Mouse (Mus musculus) neural tube, embryonic 13.5 days (tissue): ENCODE measurements around the gene Lmntd2. TPM values are rescaled to one million over a fixed set of nuclear protein-coding genes. Genes with fewer than 3 reads are reported as not detected.

Source experiments
- ATAC-seq: fragments of 200-750 bp; cut with Nextera tagmentation; 2 replicates; pipeline ENCODE4 v1.8.0; 2017; ENCODE audit warnings: low read depth, mild to moderate bottlenecking, moderate TSS enrichment, moderate library complexity
- H3K27ac ChIP-seq: fragments of 300-500 bp; sonication (generic); replicated peaks from 2 replicates; pipeline ENCODE4 v1.5.1; 2015; ENCODE audit warnings: moderate library complexity, mild to moderate bottlenecking, inconsistent platforms
- H3K27me3 ChIP-seq: fragments of 300-500 bp; sonication (generic); 2 replicates; pipeline ENCODE4 v1.6.1; 2015; ENCODE audit warnings: mild to moderate bottlenecking, inconsistent platforms
- H3K36me3 ChIP-seq: fragments of 300-500 bp; sonication (generic); 2 replicates; pipeline ENCODE4 v1.6.1; 2015; ENCODE audit warnings: mild to moderate bottlenecking, inconsistent platforms
- H3K4me1 ChIP-seq: fragments of 300-500 bp; sonication (generic); replicated peaks from 2 replicates; pipeline ENCODE4 v1.6.1; 2015; ENCODE audit warnings: inconsistent platforms
- H3K4me2 ChIP-seq: fragments of 300-500 bp; sonication (generic); 2 replicates; pipeline ENCODE4 v1.6.1; 2015; ENCODE audit warnings: inconsistent platforms, mild to moderate bottlenecking, moderate library complexity
- H3K4me3 ChIP-seq: fragments of 300-500 bp; sonication (generic); 2 replicates; pipeline ENCODE4 v1.5.1; 2015; ENCODE audit warnings: mild to moderate bottlenecking, inconsistent platforms
- H3K9ac ChIP-seq: fragments of 300-500 bp; sonication (generic); 2 replicates; pipeline ENCODE4 v1.6.1; 2015; ENCODE audit warnings: moderate library complexity, mild to moderate bottlenecking, inconsistent platforms
- H3K9me3 ChIP-seq: fragments of 300-500 bp; sonication (generic); 2 replicates; pipeline ENCODE4 v1.6.1; 2016; ENCODE audit warnings: inconsistent platforms
- WGBS: fragments of 180-500 bp; shearing (Covaris S2); methylation state at CpG from one replicate; pipeline ENCODE4 v1.1.7; 2015; 5-methylcytosine and 5-hydroxymethylcytosine counted together
- polyA plus RNA-seq: library from polyadenylated mRNA; unstranded; fragments of >200 nt; fragmentation: Nextera tagmentation; extraction: Ambion mirVana; gene quantifications from 2 replicates; pipeline ENCODE4 v1.2.1, GENCODE M21; 2015

The Lmntd2 gene
- polyA plus RNA-seq, 1 experiment from 2014 or later, result 1.5 TPM

DNA sequence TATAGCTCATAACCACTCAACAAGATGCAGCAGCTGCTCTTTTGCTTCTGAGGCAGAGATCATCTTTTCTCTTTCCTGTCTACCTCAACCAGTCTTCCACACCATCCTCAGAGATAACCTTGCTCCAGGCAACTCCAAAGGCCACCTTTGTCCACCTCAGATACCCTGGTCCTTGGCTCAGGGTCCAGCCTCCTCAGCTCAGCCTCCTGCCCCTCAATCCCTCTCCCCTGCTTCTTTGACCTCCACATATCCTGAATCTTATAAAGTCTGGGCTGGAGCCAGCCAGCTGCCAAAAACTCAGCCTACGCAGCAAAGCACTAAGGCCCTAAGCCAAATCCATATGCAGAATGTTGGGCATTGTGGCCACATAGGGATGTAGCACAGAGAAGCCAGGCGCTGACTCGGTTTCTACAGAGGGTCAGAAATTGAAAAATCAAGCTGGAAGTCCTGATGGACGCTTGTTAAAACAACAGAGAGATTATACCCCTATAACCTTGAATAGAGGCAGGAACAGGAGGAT, 8.9 kb upstream of the Lmntd2 start:
- H3K9ac ChIP-seq, result peak overlapping the region; percentile 71; the same call in 1 of the 2 replicates
- H3K27ac ChIP-seq, result peak overlapping the region; percentile 87
- H3K4me2 ChIP-seq, result peak overlapping the region; percentile 69
- peaks cover 5% of the 10 kb centered on the region; the same call in 1 of the 2 replicates for H3K36me3 ChIP-seq
- no peaks in the 10 kb centered on the region for H3K27me3 ChIP-seq
- H3K9me3 ChIP-seq, result no peaks in the 10 kb centered on the region
- H3K4me1 ChIP-seq, result peaks cover 28% of the 10 kb centered on the region
- no peak overlapping the region for H3K4me3 ChIP-seq
- ATAC-seq, result no peak
- WGBS, result 92% methylated on average over 4 of the region's 4 CpGs

DNA sequence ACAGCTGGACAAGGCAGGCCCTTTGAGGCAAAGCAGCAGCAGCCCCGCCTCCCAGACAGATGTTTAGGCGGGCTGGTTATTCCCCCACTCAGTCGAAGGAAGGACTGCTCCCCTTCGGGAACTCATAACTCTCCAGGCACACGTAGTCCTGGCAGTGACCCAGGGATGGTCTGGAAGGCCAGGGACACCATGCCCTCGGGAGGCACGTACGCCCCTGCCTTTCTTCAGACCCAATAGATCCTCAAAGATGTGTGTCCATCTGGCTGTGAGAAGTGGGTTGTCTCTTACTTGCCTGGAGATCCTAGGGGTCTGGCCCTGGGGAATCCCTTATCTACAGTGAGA, 8.2 kb upstream of the Lmntd2 start:
- Histone ChIP-seq H3K9ac (peak overlapping the region; percentile 71), H3K4me2 (peak overlapping the region; percentile 69), H3K4me3 (peak overlapping the region; percentile 45), H3K4me1 (peaks cover 31% of the 10 kb centered on the region), H3K27me3 (no peaks in the 10 kb centered on the region), H3K36me3 (peaks cover 9% of the 10 kb centered on the region; the same call in 1 of the 2 replicates), H3K27ac (peak overlapping the region; percentile 87), H3K9me3 (no peaks in the 10 kb centered on the region)
- ATAC-seq, result no peak
- WGBS, result 6% methylated on average over 8 of the region's 8 CpGs

DNA sequence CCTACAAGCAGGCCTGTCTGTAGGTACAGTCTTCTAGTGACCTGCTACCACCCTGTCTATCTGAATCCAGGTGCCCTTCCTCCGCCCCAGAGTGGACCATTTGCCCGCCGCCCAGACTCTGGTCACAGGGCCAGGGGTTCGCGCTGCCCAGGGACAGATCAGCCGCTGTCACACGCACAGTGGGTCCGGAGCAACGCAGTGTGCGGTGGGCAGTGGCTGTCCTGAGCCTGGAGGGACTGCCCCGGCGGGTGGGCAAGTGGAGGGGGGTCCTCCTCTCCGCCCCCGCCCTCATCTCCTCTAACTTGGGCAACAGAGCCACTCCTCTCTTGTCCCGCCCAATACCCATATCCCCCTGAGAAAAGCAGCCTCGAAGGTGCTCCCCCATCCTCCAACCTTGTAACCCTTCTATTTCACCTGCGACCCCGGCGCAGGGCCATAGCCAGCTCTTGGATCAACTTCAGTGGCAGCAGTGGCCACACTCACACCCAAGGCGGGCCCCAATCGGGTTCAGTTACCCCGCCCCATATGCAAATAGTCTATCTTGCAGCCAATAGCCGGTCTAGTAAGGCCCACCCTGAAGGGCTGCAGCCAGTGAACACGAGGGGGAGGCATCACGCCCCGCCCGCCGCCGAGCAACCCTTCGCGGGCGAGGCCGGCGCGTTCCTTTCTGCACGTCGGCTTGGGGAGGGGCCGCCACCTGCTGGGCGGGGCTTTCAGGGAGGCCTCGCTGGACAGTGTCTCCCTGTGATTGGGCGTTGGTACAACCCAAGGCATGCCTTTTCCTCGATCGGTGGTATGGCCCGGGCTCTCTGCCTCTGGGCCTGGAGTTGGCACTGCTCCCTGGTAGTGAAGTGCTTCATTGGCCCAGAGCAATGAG, 7.6 kb upstream of the Lmntd2 start:
- peaks cover 37% of the 10 kb centered on the region for H3K4me1 ChIP-seq
- peak overlapping the region; percentile 87 for H3K27ac ChIP-seq
- peak overlapping the region; percentile 45 for H3K4me3 ChIP-seq
- H3K9ac ChIP-seq, result peak overlapping the region; percentile 71
- peak overlapping the region; percentile 69 for H3K4me2 ChIP-seq
- WGBS, result 3% methylated on average over 44 of the region's 44 CpGs
- H3K36me3 ChIP-seq, result peaks cover 9% of the 10 kb centered on the region; the same call in 1 of the 2 replicates
- H3K9me3 ChIP-seq, result no peaks in the 10 kb centered on the region
- ATAC-seq, result peak; percentile 97
- no peaks in the 10 kb centered on the region for H3K27me3 ChIP-seq

GRCm38 (mm10) chr7:141220377-141220776, 6.5 kb upstream of the Lmntd2 start:
- 83% methylated on average over 1 of the region's 1 CpGs for WGBS
- Histone ChIP-seq H3K27me3 (no peaks in the 10 kb centered on the region), H3K27ac (0 out of 2 replicates have a peak overlapping the region, but pooled peaks have one; percentile 87), H3K36me3 (peaks cover 9% of the 10 kb centered on the region; the same call in 1 of the 2 replicates), H3K9me3 (no peaks in the 10 kb centered on the region), H3K4me2 (0 out of 2 replicates have a peak overlapping the region, but pooled peaks have one; percentile 69), H3K9ac (no peak overlapping the region), H3K4me1 (peaks cover 42% of the 10 kb centered on the region), H3K4me3 (no peak overlapping the region)
- no peak for ATAC-seq

DNA sequence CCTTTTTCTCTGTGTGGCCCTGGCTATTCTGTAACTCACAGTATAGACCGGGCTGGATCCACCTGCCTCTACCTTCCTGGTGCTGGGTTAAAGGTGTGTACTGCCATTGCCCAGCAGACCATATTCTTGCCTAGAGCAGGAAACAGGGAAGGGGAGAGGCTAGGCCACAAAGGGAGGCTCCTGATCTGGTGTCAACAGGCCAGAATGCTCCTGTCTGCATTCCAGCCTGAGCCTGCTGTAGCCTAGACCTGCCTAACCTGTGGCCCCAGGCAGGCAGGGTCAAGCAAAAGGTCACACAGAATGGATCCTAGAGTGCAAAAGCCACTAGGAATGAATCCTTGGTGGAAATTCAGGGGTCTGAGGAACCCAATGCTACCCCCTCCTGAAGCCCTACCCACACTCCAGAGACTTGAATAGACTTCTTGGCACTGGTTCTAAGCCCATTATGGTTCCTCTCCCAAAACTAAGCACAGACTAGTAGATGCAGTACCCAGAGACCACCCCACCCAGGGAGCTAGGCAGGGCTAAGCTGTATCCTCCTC, 5.7 kb upstream of the Lmntd2 start:
- WGBS, result 95% methylated on average over 1 of the region's 1 CpGs
- Histone ChIP-seq H3K27ac (no peak overlapping the region), H3K4me3 (no peak overlapping the region), H3K9me3 (no peaks in the 10 kb centered on the region), H3K9ac (no peak overlapping the region), H3K27me3 (no peaks in the 10 kb centered on the region), H3K4me2 (no peak overlapping the region), H3K36me3 (peaks cover 9% of the 10 kb centered on the region; the same call in 1 of the 2 replicates), H3K4me1 (peaks cover 50% of the 10 kb centered on the region)
- ATAC-seq, result no peak

GRCm38 (mm10) chr7:141218557-141219133, 4.8 kb upstream of the Lmntd2 start:
- peaks cover 50% of the 10 kb centered on the region for H3K4me1 ChIP-seq
- H3K4me3 ChIP-seq, result no peak overlapping the region
- H3K36me3 ChIP-seq, result peaks cover 9% of the 10 kb centered on the region; the same call in 1 of the 2 replicates
- H3K4me2 ChIP-seq, result no peak overlapping the region
- no peak overlapping the region for H3K27ac ChIP-seq
- H3K9me3 ChIP-seq, result no peaks in the 10 kb centered on the region
- WGBS, result 92% methylated on average over 5 of the region's 5 CpGs
- ATAC-seq, result no peak
- no peaks in the 10 kb centered on the region for H3K27me3 ChIP-seq
- H3K9ac ChIP-seq, result no peak overlapping the region

DNA sequence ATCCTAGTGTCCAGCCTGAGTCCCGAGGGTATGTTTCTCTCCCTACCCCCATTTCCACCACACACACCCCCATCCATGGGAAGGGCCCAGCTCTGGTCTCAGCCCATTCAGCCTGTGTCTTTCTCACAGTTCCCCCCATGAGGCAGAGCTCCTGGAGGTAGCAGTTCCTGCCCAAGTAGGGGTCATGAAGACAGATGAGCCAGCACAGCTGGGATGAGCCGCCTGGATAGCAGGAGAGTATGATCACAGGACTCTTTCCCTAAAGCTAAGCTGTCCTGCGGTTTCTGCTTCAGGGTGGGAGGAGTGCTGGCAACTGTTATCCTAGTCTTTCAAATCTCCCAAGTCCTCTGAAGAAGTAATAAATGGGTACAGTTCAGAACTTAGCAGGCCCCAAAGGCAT, 4.3 kb upstream of the Lmntd2 start:
- Histone ChIP-seq H3K4me3 (no peak overlapping the region), H3K27ac (no peak overlapping the region), H3K4me1 (peaks cover 50% of the 10 kb centered on the region), H3K9ac (peak overlapping the region; percentile 35; the same call in 1 of the 2 replicates), H3K9me3 (no peaks in the 10 kb centered on the region), H3K4me2 (no peak overlapping the region), H3K27me3 (no peaks in the 10 kb centered on the region), H3K36me3 (peaks cover 9% of the 10 kb centered on the region; the same call in 1 of the 2 replicates)
- no peak for ATAC-seq
- WGBS, result 78% methylated on average over 3 of the region's 3 CpGs

- Histone ChIP-seq H3K27me3 (no peaks in the 10 kb centered on the region), H3K4me3 (no peak overlapping the region), H3K9me3 (no peaks in the 10 kb centered on the region), H3K4me1 (peaks cover 46% of the 10 kb centered on the region), H3K27ac (no peak overlapping the region), H3K9ac (0 out of 2 replicates have a peak overlapping the region, but pooled peaks have one; percentile 35), H3K36me3 (peaks cover 9% of the 10 kb centered on the region; the same call in 1 of the 2 replicates), H3K4me2 (0 out of 2 replicates have a peak overlapping the region, but pooled peaks have one; percentile 94)
- WGBS, result 93% methylated on average over 17 of the region's 17 CpGs
- ATAC-seq, result no peak
Observed at GRCm38 (mm10) chr7:141217343-141218013, 3.6 kb upstream of the Lmntd2 start.

DNA sequence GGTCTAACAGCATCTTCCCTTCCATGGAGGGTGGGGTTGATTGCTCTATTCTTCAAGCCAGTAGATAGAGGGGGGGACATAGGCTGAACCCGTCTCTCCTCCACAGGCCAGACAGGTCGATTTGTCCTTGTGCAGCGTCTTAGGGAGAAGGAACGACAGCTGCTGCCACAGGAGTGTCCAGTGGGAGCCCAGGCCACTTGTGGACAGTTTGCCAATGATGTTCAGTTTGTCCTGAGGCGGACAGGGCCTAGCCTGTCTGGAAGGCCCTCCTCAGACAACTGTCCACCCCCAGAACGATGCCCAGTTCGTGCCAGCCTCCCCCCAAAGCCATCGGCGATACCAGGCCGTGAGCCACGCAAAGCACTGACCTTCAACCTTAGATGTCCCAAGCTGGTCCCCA, 3.0 kb upstream of the Lmntd2 start:
- Histone ChIP-seq H3K36me3 (peaks cover 9% of the 10 kb centered on the region; the same call in 1 of the 2 replicates), H3K9ac (peak overlapping the region; percentile 82; the same call in 1 of the 2 replicates), H3K27ac (no peak overlapping the region), H3K4me3 (peak overlapping the region; percentile 58; the same call in 1 of the 2 replicates), H3K4me1 (peaks cover 41% of the 10 kb centered on the region), H3K4me2 (peak overlapping the region; percentile 94), H3K27me3 (no peaks in the 10 kb centered on the region), H3K9me3 (no peaks in the 10 kb centered on the region)
- no peak for ATAC-seq
- 89% methylated on average over 11 of the region's 11 CpGs for WGBS

- H3K27me3 ChIP-seq, result no peaks in the 10 kb centered on the region
- peak; percentile 64 for ATAC-seq
- H3K36me3 ChIP-seq, result peaks cover 9% of the 10 kb centered on the region; the same call in 1 of the 2 replicates
- under 1% methylated on average over 42 of the region's 42 CpGs for WGBS
- H3K9me3 ChIP-seq, result no peaks in the 10 kb centered on the region
- peak overlapping the region; percentile 82 for H3K9ac ChIP-seq
- peak overlapping the region; percentile 94 for H3K4me2 ChIP-seq
- peaks cover 36% of the 10 kb centered on the region for H3K4me1 ChIP-seq
- peak overlapping the region; percentile 59 for H3K27ac ChIP-seq
- H3K4me3 ChIP-seq, result peak overlapping the region; percentile 58
Observed at GRCm38 (mm10) chr7:141215880-141216733, 2.2 kb upstream of the Lmntd2 start.
